Mouse (Mus musculus): ENCODE measurements around the gene Mreg.

DNA sequence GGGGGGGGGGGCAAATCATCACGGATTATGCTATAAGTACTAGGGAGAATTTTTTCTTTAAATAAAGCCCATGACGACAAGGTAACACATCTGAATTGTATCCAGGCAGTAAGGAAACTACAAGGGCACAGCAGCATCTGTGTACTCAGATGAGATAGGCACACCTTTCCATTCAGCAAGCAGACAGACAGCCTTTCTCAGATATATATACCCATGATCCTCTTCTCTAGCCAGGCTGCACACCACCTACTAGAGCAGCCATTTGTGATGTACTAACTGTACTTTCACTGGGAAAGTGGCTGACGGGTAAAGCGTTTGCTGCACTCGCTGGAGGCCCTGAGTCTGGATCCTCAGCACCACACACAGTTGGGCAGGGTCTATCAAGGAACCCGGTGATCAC lies 28.6 kb downstream of the Mreg start:
- TF ChIP-seq CTCF (IDR thresholded peaks at IDR 0.05; ENCODE audit: low read depth) = no peak
- no peak for TF ChIP-seq EP300 (optimal IDR thresholded peaks at IDR 0.05)

All from stomach, postnatal 0 days (tissue).